Mouse (Mus musculus) small intestine, adult 2 months (tissue): Measurements from ENCODE around the gene Orm1. TPM values are rescaled to one million over a fixed set of nuclear protein-coding genes. Genes with fewer than 3 reads are reported as not detected.

Experiments
- H3K27ac ChIP-seq: fragments of 200-500 bp; 2 replicates; pipeline ENCODE4 v1.5.1; 2012; ENCODE audit warnings: low read depth, low read length, control low read depth, inconsistent platforms; ENCODE audit not compliant: insufficient read depth
- H3K27me3 ChIP-seq: fragments of 200-500 bp; 2 replicates; pipeline ENCODE4 v1.6.1; 2012; ENCODE audit warnings: mild to moderate bottlenecking, moderate library complexity, low read length, inconsistent platforms; ENCODE audit not compliant: control insufficient read depth, insufficient read depth
- H3K36me3 ChIP-seq: fragments of 200-500 bp; 2 replicates; pipeline ENCODE4 v1.6.1; 2012; ENCODE audit warnings: mild to moderate bottlenecking, low read length, control low read depth, inconsistent platforms; ENCODE audit not compliant: control insufficient read depth, insufficient read depth
- H3K4me1 ChIP-seq: fragments of 200-500 bp; 2 replicates; pipeline ENCODE4 v1.6.1; 2012; ENCODE audit warnings: low read length, inconsistent platforms, mixed read lengths; ENCODE audit not compliant: control insufficient read depth, insufficient read depth, insufficient read length
- H3K4me3 ChIP-seq: fragments of 200-500 bp; 2 replicates; pipeline ENCODE4 v1.5.1; 2012; ENCODE audit warnings: low read depth, mild to moderate bottlenecking, control low read depth, inconsistent platforms, low read length, moderate library complexity
- CTCF ChIP-seq: fragments of 200-500 bp; IDR thresholded peaks from 2 replicates; pipeline ENCODE4 v1.5.1; 2012; ENCODE audit warnings: low read depth, mild to moderate bottlenecking, control low read depth, inconsistent platforms, low read length, moderate library complexity, mixed read lengths; ENCODE audit not compliant: insufficient replicate concordance, insufficient read length; ENCODE audit errors: extremely low read depth
- POLR2A ChIP-seq: fragments of 200-500 bp; IDR thresholded peaks from 2 replicates; pipeline ENCODE4 v1.6.1; 2012; ENCODE audit warnings: low read depth, mild to moderate bottlenecking, control low read depth, inconsistent platforms, low read length, moderate library complexity
- WGBS: fragments of 180-500 bp; shearing (Covaris S2); methylation state at CpG from one replicate; pipeline ENCODE4 v1.1.7; 2018; 5-methylcytosine and 5-hydroxymethylcytosine counted together
- polyA plus RNA-seq: library from polyadenylated mRNA; depleted of rRNA; stranded (reverse); fragments of >200 nt; gene quantifications from 2 replicates; pipeline ENCODE4 v1.2.3, GENCODE M21; 2012; rRNA removed

Orm1 gene
- polyA plus RNA-seq, 1 experiment = not detected

- WGBS = 63% methylated on average over 11 of the region's 11 CpGs
- Histone ChIP-seq H3K36me3 (peaks cover 31% of the 10 kb centered on the region), H3K27ac (peak overlapping the region; percentile 90), H3K4me1 (peaks cover 7% of the 10 kb centered on the region), H3K4me3 (peak overlapping the region; percentile 29), H3K27me3 (no peaks in the 10 kb centered on the region)
- TF ChIP-seq CTCF (no peak), POLR2A (no peak)
Observed at GRCm38 (mm10) chr4:63385784-63386183, 41.4 kb downstream of the Orm1 start.

DNA sequence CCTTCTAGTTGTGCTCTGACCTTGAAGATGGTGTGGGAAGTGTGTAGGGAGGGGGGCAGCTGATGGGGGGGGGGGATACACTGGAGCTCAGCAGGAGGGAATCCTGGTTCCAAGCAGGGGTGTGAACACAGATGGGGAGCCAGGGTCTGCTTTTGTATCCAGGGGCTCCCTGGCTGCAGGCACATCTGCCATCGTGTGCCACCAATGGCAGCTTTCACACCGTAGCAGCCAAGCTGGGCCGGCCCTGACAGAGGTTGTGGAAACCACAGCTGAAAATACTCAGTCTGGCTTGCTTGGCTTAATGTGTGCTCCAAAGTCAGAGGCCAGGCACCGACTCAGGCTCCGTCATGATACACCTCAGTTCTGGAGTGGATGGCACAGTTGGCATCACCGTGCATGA lies 43.7 kb downstream of the Orm1 start:
- Histone ChIP-seq H3K27ac (no peak overlapping the region), H3K36me3 (peaks cover 20% of the 10 kb centered on the region), H3K4me3 (no peak overlapping the region), H3K27me3 (no peaks in the 10 kb centered on the region), H3K4me1 (peaks cover 7% of the 10 kb centered on the region)
- 88% methylated on average over 6 of the region's 6 CpGs for WGBS
- TF ChIP-seq POLR2A = no peak
- TF ChIP-seq CTCF = no peak

DNA sequence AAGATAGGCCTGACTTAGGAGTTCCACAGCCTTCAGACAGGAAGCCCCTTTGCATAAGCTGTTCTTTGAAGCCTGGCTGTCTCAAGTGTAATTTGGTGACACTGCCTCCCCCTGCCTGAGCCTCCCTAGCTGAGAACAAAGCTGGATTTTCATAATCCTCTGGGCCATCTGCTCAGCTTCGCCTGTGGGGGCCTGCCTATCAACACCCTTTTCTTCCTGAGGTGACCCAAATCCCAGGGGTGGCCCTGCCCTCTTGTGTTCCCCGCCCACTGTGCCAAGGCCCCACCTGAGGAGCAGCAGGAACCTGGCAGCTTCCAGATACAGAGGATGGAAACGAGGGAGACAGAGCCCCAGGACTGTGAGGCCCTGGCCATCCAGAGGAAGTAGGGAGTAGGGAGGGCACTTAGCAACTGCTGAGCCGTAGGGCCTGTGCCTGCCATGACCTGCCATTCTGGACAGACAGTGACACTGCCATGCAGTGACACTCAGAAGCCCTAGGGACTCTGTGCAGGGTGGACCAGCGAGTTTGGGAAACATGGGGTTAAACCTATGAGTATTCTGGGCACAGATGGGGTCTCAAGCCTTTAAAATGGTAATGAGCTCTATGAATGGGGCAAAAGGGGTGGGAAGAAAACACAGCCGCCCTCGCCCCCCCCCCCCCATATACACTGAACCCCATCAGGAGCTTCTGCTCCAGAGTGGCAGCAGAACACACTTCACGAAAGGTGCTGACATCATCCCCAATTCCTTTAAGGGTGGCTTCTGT lies 44.9 kb downstream of the Orm1 start:
- TF ChIP-seq CTCF (no peak), POLR2A (no peak)
- no peaks in the 10 kb centered on the region for H3K27me3 ChIP-seq
- WGBS = 65% methylated on average over 8 of the region's 8 CpGs
- peaks cover 7% of the 10 kb centered on the region for H3K4me1 ChIP-seq
- H3K27ac ChIP-seq = peak overlapping the region; percentile 38
- peaks cover 10% of the 10 kb centered on the region; the same call in 1 of the 2 replicates for H3K36me3 ChIP-seq
- H3K4me3 ChIP-seq = no peak overlapping the region

DNA sequence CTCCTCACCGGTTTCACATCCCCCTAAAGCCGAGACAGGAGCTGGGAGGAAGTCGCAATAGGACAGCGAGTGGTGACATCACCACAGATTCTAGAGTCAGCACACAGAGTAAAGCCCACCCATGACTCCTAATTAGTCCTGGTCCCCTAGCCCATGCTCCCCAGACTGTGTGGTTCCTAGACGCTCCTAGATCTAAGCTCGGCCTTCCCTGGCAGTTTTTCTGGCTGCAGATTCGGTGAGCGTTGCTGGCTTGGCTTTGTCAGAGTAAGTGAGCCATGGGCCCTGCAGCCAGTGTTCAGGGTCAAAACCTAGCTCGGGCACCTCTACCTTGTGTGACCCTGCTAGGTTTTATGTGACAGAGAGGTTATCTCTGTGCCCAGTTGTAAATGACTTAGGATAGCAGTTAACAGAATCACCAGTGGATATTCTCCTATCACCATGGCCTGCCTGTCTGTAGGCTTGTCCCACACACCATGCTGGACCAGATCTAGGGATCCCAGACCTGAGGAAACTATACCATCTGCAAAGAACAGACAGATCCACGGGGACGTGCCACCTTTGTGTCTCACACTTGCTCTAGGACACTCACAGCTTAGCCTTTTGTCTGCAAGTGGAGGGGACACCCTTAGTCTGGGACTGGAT lies 45.6 kb downstream of the Orm1 start:
- Histone ChIP-seq H3K4me3 (no peak overlapping the region), H3K27me3 (no peaks in the 10 kb centered on the region), H3K4me1 (peaks cover 7% of the 10 kb centered on the region), H3K27ac (no peak overlapping the region), H3K36me3 (peaks cover 10% of the 10 kb centered on the region; the same call in 1 of the 2 replicates)
- TF ChIP-seq CTCF (no peak), POLR2A (no peak)
- WGBS = 80% methylated on average over 11 of the region's 11 CpGs

DNA sequence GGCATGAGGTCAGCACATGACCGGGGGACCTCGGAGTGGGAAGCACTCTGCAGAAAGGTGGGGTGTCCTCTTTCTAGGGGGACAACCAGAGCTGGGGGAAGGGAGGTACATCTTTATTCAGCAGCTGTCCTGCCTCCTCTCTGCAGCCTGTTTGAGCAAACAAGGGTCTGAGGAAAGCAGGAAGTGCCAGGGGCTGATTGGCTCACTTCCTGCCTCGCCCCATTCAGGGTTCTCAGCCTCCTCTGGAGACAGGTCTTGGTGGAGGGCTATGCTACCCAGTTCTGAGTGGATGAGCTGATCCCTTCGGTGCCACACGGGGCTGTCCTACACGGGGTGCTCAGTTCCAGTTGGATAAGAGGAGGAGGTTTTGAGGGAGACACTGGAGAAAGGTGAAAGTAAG lies 47.0 kb downstream of the Orm1 start:
- no peak overlapping the region for H3K4me3 ChIP-seq
- TF ChIP-seq CTCF (no peak), POLR2A (no peak)
- H3K27ac ChIP-seq = no peak overlapping the region
- 65% methylated on average over 6 of the region's 6 CpGs for WGBS
- H3K4me1 ChIP-seq = peaks cover 4% of the 10 kb centered on the region
- H3K36me3 ChIP-seq = peaks cover 8% of the 10 kb centered on the region; the same call in 1 of the 2 replicates
- H3K27me3 ChIP-seq = no peaks in the 10 kb centered on the region

Other genes with a start within 250 kb of the Orm1 start
- gene Ambp, start 189.8 kb upstream of the Orm1 start, polyA plus RNA-seq = 1.4 and 4.2 TPM in 2 replicates
- 3.7 and 3.8 TPM in 2 replicates for gene Kif12, start 172.4 kb upstream of the Orm1 start, polyA plus RNA-seq
- gene Col27a1, start 130.6 kb upstream of the Orm1 start, polyA plus RNA-seq = 5.4 and 6.3 TPM in 2 replicates
- gene Orm3, start 11.6 kb downstream of the Orm1 start, polyA plus RNA-seq = not detected in 2 replicates
- not detected in 2 replicates for gene Orm2, start 17.9 kb downstream of the Orm1 start, polyA plus RNA-seq
- 8.1 and 11.5 TPM in 2 replicates for gene Akna, start 58.8 kb downstream of the Orm1 start, polyA plus RNA-seq
- gene Whrn, start 151.4 kb downstream of the Orm1 start, polyA plus RNA-seq = 14.0 and 20.2 TPM in 2 replicates
- 9.7 and 19.5 TPM in 2 replicates for gene Atp6v1g1, start 200.2 kb downstream of the Orm1 start, polyA plus RNA-seq
- 6.7 and 10.8 TPM in 2 replicates for gene Tmem268, start 214.2 kb downstream of the Orm1 start, polyA plus RNA-seq